Mouse (Mus musculus): ENCODE measurements around the gene Rhbdf2.
"Not testable (repeated sequence)": the region's sequence is repeated elsewhere in the genome, so short reads cannot be mapped to it uniquely, and the experiment has no call there.

The Rhbdf2 gene

GRCm38 (mm10) chr11:116616438-116617118 is 10.2 kb downstream of the Rhbdf2 start:
- no peak for DNase-seq

DNA sequence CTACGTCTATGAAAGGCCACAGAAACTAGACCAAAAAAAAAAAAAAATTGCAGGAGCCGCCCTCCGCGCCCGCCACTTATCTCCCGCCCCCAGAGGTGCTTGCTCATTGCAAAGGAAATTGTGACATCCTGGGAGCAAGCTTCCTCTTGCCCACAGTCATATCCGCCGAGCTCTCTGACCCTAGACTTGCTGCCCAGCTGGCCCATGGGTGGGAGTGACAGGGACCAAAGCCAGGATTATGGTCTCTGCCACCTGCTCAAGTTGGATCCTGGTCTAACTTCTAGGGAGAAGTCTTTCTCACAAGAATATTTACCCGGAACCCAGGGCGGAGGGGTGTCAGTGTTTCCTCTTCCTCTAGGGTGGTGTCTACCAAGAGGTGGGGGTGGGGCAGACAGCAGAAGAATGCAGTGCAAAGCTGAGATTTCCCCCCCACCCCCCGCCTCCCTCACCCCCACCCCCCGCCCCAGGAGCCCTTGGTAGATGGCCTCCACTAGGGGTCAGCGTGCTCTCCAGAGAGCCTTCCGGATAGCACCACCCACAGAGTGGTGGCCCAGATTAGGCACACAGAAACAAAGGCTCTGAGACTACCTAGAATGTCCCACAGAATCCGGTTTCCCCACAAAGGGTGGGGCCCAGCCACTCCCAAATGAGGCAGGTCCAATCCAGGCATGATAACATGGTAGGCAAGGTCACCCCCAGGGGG is 10.9 kb downstream of the Rhbdf2 start:
- DNase-seq: peak; percentile 45 to 55

GRCm38 (mm10) chr11:116613234-116613633 is 13.6 kb downstream of the Rhbdf2 start:
- DNase-seq: no peak

DNA sequence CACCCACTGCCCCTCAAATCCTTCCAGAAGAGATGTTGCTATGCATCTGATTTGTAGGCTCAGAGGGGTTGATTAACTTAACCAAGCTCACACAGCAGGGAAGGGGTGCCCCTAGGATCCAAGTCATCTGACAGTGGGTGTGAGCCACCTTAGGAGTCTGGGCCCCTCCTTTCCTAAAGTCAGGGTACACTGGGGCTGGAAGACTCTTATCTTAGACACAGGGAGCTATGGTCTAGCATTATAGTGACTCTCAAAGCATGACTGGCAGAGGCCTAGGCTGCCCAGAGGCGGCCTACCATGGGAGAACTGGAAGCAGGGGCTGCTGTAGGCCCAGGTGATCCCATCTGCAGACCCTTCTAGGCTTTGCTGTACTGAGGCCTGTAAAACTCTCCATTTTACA is 14.3 kb downstream of the Rhbdf2 start:
- DNase-seq: no peak

DNA sequence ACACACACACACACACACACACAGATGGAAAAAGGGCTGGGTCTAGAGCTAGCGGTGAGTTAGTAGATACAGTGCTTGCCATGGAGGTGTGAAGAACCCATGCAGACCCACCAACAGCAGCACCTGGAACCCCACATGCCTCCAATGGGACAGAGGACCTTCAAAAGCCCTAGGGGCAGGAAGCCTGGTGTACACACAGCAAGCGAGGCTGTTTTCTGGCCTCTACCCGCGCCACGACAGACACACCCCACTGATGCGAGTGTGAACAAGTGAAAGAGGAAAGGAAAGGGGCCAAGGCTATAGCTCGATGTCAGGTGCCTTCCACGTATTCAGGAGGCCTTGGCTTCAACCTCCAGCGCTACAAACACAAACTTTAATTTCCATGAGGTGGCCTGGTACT is 14.9 kb downstream of the Rhbdf2 start:
- no peak for DNase-seq

GRCm38 (mm10) chr11:116611168-116611567 is 15.7 kb downstream of the Rhbdf2 start:
- DNase-seq: not testable (repeated sequence)

GRCm38 (mm10) chr11:116609965-116610630 is 16.7 kb downstream of the Rhbdf2 start:
- DNase-seq: no peak

DNA sequence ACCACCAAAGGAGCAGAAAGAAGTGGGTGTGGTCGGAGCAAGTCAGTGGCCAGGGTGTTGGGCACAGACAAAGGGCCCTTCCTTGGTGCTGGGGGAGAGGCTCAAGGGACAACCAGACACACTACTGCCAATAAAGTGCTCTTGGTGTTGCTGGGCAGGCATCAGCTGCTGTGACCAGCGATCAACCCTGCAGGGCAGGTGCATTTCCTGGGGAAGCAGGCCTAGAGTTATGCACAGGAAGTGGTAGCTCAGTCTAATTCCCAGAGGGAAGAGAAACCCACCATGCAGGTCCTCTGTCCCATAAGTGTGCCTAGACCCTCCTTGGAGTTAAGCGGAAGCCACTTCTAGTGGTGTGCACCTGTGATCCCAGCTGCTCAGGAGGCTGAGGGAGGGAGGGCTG is 19.1 kb downstream of the Rhbdf2 start:
- DNase-seq: no peak

- DNase-seq: no peak
Measured at GRCm38 (mm10) chr11:116604097-116604496, 22.7 kb downstream of the Rhbdf2 start.

DNA sequence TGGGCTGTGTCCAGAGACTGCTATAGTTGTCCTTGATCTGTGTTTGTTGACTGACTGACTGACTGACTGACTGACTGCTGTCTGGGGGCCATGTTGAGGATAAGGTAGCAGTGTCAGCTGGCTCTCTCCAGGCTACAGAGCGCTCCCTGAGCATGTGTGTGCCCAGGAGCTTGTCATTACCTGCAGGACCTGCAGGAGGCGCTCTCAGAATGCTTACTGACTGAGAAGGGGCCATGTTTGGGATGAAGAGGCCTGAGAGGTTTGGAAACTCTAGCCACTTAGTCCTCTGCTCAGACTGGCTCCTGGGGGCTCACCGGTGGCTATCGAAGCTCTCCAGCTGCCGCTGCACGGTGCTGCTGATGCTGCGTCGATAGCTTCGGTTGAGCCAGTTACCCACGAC is 23.5 kb downstream of the Rhbdf2 start:
- peak in 1 of 2 experiments; percentile 42 for DNase-seq

- no peak for DNase-seq
Measured at GRCm38 (mm10) chr11:116602043-116602442, 24.8 kb downstream of the Rhbdf2 start.

- no peak for DNase-seq
Measured at GRCm38 (mm10) chr11:116601166-116601565, 25.7 kb downstream of the Rhbdf2 start.

GRCm38 (mm10) chr11:116599230-116599629 is 27.6 kb downstream of the Rhbdf2 start:
- DNase-seq: no peak

GRCm38 (mm10) chr11:116598193-116598592 is 28.6 kb downstream of the Rhbdf2 start:
- DNase-seq: no peak

DNA sequence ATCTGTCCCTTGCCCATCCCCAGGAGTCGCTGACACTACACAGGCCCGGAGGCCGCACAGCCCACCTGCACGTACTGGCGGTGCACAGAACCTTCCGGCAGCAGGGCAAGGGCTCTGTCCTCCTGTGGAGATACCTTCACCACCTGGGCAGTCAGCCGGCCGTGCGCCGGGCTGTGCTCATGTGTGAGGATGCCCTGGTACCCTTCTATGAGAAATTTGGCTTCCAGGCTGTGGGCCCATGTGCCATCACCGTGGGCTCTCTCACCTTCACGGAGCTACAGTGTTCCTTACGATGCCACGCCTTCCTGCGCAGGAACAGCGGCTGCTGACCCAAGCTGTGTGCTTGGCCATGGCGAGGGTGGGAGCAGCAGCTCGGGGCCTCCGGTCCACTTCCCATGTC is 30.1 kb downstream of the Rhbdf2 start:
- no peak for DNase-seq

- DNase-seq: no peak
Measured at GRCm38 (mm10) chr11:116593345-116593744, 33.5 kb downstream of the Rhbdf2 start.

GRCm38 (mm10) chr11:116592428-116592827 is 34.4 kb downstream of the Rhbdf2 start:
- peak; percentile 88 to 98 for DNase-seq

DNA sequence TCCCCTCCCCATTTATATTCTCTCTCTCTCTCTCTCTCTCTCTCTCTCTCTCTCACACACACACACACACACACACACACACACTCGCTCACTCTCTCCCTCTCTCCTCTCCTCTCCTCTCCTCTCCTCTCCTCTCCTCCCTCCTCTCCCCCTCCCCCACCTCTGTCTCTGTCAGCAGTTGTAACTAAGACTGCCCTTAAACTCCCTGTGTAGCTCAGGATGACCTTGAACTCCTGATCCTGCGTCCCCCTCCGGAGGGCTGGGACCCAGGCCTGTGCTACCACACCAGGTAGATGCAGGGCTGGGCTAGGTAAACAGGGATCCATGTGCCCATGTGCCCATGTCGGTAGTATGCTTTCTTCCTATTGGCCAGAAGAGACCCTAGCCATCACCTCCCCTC is 35.2 kb downstream of the Rhbdf2 start:
- DNase-seq: no peak

DNA sequence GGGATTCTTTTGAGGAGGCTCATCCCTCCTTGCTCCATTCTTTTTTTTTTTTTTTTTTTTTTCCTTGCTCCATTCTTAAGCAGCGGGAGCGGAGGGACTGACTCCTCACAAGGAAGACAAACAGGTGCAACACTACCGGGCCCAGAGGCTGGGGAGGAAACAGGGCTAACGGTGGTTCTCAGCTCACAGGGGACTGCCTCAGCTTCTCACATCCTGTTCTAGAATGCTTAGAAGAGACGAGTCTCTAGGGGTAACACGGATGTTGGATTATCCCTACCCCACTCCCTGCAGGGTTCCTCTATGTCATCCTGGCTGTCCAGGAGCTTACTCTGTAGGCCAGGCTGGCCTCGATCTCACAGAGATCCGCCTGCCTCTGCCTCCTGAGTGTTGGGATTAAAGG is 37.2 kb downstream of the Rhbdf2 start:
- no peak for DNase-seq

DNA sequence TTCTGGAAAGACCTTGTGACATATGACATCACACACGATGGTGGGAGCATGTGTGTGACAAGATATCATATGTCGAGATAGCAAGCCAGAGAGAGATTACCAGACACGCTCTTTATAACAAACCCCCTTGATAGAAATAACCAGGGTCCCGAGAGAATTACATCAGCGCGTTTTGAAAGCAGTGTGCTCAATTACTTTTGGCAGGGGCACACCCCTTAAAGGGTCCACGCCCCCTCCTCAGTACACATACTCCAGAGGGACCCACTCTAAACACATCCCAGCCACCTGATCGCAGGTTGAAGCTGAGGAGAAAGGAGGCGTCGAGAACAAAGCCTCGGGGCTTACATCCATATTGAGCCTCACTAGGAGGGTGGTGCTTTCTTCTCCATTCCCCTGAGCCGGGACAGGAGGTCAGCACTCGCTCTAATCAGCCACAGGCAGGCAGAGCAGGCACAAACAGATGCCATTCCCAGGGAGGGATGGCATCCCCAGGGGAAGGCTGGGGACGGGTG is 37.7 kb downstream of the Rhbdf2 start:
- no peak for DNase-seq

GRCm38 (mm10) chr11:116586801-116587631 is 39.8 kb downstream of the Rhbdf2 start:
- DNase-seq: peak; percentile 22 to 73

- DNase-seq: no peak
Measured at GRCm38 (mm10) chr11:116586310-116586709, 40.5 kb downstream of the Rhbdf2 start, which contains the start of gene Aanat. TSS of gene Aanat (plus strand) at chr11:116586432.

DNA sequence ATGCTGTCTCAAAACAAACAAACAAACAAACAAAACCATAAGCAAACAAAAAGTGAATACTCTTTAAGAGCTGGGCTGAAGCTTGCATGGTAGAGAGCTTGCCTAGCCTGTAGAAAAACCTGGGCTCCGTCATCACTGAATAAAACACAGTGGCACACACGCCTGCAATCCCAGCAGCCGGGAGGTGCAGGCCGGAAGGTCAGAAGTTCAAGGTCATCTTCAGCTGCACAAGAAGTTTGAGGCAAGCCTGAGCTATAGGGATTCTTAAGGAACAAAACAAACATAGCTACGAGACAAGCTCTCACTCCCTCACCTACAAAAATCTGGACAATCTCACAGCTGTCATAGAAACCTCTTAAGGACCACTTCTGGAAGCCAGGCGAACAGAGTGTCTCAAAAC is 41.1 kb downstream of the Rhbdf2 start:
- no peak for DNase-seq
